Mouse (Mus musculus) testis, adult 2 months (tissue): ENCODE measurements at regions not wholly inside any gene's neighbourhood (a gene's known extent, or its start where the extent isn't known, plus 50 kb on each side); places are given as distances from the start of the nearest gene placed in this dataset.

ENCODE experiments used
- CTCF ChIP-seq: fragments of 200-500 bp; IDR thresholded peaks from 2 replicates; pipeline ENCODE4 v1.5.1; 2012; ENCODE audit warnings: low read depth, mild to moderate bottlenecking, inconsistent platforms, low read length, moderate library complexity; ENCODE audit not compliant: control insufficient read depth, insufficient read depth, insufficient replicate concordance
- POLR2A ChIP-seq: fragments of 200-500 bp; IDR thresholded peaks from 2 replicates; pipeline ENCODE4 v1.6.1; 2012; ENCODE audit warnings: low read depth, mild to moderate bottlenecking, inconsistent platforms, low read length, moderate library complexity; ENCODE audit not compliant: control insufficient read depth

DNA sequence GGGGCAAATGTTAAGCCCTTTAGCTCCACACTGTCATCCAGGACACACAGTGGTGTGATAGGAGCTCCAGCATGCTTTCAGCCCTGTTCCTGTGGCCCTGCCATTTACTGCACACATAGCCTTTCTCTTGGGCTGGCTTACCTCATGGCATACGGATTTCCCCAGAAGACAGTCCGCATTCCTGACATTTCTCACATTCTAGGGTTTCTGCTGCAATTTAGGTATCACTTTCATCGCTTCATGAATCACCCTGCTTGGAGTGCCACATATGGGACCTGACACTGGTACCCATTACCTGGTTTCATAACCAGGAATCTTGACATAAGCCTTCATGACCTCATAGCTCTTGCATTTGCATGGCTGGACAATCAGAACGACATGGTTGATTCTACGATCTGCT is 158.5 kb upstream of the Sh3bp4 start:
- TF ChIP-seq POLR2A (no peak), CTCF (no peak)
